Mouse (Mus musculus): Measurements from ENCODE around the gene Cpne6.

Gene Cpne6

DNA sequence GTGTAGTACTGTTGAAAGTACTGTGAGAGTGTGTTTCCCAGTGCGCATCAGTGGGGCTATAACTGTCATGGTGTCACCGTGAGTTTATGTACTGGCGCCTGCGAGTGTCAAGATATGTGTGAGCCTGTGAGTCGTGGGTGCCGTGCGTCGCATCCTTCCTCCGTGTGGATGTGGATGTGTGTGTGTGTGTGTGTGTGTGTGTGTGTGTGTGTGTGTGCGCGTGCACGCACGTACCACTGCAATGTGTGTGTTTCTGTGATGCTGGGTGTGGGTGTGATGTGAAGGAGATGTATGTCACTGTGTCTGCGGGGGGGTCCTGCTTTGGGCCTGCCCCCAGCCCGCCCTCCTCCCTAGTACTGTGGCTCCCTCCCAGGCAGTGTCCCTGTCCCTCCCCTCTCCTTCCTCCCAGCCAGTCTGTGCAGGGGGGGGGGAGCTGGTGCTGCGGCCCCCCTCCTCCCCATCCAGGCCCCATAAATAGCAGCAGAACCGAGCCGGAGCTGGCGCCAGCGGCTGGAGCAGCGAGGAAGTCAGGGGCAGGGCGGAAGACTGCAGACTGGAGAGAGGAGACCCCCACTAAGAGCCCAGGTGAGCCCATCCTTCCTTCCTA is at the start of gene Cpne6:
Gene Cpne6 (plus strand): TSS at position 321 of the 607 bp plus-strand sequence.
- no peak for DNase-seq (ENCODE audit: low read depth, low spot score)

DNA sequence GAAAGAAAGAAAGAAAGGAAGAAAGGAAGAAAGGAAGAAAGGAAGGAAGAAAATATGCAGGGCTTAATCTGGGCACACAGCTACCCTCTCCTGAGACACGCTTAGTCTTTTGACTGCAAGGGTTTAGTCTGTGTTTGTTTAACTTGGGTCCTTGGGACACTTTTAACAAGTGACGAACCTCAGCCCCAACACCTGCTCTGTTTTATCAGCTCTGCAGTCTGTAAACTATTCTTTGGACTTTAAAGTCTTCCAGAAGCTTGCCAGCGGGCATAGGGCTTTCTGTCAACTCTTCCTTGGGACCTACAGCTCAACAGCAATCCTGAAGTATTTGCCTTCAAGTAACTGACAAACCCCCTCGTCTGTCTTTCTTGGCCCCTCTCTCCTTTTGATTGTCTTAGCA is 48.5 kb upstream of the Cpne6 start:
- no peak for DNase-seq (ENCODE audit: low read depth, low spot score)

DNA sequence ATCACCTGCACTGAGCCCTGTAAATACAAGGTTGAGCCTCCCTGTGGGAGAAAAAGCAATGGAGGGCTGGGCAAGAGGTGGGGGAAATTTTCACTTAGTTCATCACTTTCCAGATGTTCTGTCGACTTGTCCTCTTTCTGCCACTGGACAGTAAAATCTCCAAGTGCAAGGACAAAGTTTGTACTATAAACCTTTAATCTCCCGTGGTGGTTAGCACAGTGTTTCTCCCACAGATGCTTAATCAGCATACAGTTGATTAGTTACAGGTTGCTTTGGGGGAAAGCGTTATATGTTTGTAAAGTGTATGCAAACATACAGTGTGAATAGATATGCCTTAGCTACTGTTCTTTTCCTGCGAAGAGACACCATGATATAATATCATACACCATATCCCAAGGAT is 43.8 kb upstream of the Cpne6 start:
- DNase-seq (ENCODE audit: low read depth, low spot score), result no peak

DNA sequence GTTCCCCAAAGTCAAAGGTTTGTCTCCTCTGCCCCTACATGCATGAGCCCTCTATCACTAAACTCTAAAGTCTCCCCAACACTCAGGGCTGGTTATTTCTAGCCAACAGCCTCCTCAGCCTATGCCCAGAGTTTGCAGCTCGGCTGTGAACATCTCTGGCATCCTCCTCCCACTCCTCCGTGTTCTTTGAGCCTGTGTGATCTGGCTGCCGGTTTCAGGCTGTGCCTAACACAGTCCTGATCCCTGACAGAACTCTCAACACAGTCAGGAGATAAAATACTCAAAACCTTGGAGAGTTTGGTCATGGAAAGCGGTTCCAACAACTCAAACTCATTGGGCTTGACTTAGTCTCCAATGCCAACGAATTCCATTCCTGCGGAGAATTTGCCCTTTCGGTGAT is 43.1 kb upstream of the Cpne6 start:
- DNase-seq (ENCODE audit: low read depth, low spot score), result no peak

DNA sequence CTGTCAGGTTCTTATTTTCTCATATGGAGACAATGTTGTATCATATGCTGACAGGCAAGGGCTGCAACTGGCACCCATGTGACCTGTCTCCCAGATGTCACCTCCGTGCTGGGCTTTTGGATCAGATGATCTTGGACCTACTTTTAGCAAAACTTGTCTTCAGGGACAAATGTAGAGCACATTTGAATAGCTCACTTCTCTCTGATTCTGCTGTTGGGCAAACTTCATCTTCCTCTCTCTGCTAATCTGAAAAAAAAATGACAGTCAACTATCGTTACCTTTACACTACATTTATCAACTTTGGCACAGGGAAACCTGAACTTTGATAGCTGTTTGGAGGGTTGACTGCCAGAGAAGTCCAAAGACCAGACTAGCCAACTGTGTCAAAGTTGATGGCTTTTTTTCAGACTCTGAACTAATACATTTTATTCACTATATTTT is 41.9 kb upstream of the Cpne6 start:
- DNase-seq (ENCODE audit: low read depth, low spot score), result no peak

DNA sequence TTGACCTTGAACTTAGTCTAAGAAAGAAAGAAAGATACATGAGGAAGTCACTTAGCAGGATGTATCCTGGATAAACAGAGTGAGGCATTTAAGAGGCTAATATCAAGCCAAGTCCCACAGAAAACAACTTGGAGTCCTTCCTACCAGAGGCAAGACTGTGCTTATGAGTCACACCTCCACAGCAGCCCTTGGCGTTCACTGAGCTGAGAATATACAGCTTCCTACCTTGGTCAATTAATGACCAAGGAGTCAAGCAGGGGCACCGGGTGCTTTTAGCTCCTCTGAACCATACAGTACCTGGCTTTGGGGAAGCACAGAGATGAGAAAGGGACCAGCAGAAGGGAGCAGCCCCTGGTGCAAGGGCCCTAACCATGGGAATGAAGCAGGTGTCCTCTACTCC is 41.2 kb upstream of the Cpne6 start:
- DNase-seq (ENCODE audit: low read depth, low spot score), result no peak

DNA sequence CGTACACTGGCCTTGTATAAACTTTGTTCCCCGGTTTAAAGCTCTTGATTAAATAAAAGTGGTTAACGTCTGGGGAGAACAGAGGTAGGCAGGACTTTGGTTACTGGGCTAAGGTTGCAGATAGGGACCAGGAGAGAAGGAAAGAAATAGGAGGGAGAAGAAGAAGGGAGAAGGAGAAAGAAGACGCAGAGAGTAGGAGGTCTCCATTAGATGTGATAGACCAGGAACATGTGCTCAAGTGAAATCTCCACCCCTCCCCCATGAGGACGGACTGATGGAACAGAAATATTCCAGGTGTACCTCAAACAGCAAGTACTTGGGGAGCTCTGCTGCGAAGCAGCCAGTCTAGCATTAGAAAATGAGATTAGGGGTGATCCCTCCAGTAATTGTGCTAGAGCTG is 40.4 kb upstream of the Cpne6 start:
- DNase-seq (ENCODE audit: low read depth, low spot score), result no peak

DNA sequence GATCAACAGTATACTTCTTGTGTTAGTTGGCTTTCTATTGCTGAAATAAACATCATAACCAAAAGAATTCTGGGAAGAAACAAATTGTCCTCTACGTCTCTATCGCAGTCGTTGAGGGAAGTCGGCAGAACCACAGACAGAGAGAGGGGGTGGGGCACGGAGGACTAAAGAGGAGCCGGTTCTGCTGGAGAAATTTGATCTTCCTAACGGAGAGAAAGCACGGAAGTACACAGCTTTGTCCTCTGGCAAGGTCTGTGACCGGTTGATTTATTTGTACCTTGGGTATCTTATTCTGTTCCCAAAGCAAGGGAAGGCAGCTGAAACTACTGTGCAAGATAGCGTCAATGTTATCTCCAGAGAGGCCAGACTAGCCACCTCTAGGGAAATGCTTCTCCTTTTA is 39.4 kb upstream of the Cpne6 start:
- peak; percentile 35 for DNase-seq (ENCODE audit: low read depth, low spot score)

DNA sequence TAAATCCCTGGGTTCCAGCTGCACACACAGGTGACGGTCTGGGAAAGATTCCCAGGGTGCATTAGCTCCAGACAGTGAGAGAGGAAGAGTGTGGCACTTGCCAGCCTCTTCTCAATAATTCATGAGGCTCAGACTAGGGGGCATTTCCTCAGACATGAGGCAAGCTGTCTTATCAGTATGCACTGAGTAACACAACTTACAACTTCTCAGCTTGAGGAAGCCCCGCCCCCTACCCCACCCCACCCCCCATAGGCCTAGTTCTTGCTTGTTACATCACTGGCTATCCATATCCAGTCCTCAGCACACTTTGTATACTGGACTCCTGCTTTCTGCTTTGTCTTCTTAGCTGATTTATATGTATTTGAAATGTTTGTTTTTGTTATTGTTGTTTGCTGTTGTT is 34.6 kb upstream of the Cpne6 start:
- no peak for DNase-seq (ENCODE audit: low read depth, low spot score)

DNA sequence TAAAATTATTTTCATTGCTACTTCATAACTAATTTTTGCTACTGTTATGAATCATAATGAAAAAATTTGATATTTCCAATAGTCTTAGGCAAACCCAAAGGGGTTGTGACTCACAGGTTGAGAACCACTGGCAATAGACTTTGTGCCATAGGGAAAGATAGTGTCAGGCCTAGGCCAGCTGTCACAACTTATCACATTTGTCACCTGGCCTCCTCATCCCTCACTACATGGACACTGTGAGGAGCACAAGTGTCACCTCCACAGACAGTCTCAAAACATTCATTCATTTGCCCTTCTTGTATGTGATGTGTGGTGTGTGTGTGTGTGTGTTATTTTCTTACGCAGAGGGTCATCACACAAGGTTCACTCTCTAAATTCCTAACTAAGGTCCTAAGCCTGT is 32.8 kb upstream of the Cpne6 start:
- no peak for DNase-seq (ENCODE audit: low read depth, low spot score)

DNA sequence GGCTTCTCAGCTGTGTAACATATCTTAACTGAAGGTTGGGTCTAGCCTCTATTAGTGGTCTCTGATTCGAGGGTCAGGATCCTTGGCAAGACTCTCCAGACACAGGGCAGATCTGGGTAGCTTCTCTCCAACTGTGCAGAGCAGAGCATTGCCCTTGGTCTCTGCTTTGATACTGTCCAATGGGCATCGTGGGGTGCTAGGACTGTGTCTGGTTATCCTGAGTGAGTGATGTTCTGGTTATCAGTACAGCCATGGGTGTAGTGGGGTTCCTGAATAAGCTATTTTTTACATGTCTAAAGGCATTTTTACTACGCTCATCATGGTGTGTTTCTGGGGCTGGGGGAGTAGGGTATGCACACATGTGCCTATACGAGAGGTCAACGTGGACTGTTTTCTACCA is 32.4 kb upstream of the Cpne6 start:
- no peak for DNase-seq (ENCODE audit: low read depth, low spot score)

DNA sequence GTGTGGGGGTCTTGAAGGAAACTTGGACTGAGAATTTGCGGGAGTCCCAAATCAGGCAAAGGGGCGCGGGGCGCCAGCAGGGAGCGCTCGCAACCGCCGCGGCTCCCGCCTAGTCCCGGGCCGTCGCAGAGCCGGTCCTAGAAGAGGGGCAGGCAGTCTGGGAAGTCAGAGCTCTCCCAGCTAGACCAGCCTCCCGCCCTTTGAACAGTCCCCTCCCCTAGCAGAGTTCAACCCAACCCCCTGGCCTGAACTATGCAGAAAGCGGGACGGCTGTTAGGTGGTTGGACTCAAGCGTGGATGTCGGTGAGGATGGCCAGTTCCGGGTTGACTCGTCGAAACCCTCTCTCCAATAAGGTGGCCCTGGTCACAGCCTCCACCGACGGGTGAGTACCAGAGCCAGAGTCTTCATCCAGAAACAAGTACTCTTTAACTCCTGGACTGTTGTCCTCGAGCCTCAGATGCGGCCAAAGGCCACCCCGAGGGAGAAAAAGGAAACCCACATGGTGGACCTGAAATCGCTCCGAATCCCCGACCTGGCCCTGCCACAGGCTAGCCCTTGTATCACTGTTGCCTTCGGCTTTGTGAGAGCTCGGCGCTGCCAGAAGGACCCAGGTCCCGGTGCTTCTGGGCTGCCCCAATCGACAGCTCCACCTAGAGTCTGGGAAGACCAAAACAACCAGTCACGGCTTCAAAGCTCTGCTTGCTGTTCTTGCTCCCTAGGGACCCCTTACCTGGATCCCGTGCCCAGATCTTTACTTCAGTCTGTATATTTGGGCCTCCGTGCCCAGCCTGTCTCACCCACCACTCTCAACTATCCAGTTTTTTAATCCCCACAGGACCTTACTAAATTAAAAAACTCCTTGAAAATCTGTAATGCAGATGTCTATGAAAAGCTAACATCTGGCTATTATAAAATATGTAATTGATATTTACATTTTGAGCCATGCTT is 31.3 kb upstream of the Cpne6 start, which contains the start of gene Dhrs4:
Gene Dhrs4 (plus strand): TSS at position 108 of the 949 bp plus-strand sequence.
- peak; percentile 92 for DNase-seq (ENCODE audit: low read depth, low spot score)

DNA sequence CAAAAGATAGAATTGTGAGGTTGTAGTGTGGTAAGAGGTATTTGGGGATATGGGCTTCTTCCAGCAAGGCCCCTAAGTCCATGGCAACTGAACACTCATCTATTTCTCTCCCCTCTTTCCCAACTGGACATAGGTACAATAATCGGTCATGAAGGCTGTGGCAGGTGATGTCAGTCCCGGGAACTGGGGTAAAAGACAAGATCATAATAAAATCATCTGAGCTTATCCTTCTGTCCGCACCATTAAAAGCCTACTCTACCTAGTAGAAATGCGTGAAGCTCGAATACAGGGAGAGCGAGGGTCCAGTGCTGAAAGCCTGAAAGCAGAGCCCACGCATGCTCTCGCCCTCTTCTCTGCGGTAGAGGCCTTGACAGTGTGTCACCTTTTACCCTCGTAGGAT is 30.6 kb upstream of the Cpne6 start:
- DNase-seq (ENCODE audit: low read depth, low spot score), result no peak

DNA sequence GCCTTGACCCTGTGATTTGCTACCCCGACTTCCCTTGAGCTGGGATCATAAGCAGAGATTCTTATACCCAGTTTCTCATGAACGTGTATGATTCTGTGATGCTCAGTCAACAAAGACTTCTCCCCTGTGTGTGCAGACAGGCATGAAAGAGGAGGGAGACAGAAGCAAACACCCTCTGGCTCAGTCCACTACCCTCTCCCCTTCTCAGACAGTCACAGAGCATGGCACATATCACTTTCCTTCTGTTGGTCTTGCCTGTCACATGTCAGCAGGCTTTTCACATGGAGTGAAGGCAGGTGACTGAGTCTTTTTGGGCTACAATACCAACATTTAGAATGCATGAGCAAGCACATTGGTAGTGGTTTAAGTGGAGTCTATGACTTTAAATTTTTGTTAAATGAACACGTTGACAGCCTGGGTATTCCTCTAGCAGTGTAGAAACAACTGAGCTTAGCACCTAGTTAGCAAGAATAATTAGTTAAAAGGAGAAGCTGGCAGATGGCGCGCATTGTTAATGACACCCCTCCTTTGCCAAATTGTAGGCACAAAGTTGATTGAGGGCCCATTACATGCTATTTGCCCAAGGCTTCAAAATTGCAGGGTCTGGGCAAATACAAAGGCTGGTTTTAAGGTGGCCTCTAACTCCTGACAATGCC is 25.7 kb upstream of the Cpne6 start:
- no peak for DNase-seq (ENCODE audit: low read depth, low spot score)

DNA sequence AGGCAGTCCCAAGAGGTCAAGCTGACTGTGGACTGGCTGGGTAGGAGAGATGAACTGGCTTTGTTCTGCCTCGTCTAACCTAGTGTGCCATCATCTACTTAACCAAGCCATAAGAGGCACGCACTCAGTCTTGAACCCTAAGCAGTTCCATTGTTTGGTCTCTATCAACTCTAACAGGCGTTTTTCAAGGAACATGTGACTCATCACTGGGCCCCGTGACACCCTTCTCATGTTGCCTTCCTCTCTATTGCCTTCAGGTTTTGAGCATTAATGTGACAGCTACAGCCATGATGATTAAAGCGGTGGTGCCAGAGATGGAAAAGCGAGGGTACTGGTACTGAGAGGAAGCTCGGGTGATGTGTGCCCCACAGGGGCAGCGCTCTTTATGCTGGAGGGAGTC is 23.4 kb upstream of the Cpne6 start:
- no peak for DNase-seq (ENCODE audit: low read depth, low spot score)

DNA sequence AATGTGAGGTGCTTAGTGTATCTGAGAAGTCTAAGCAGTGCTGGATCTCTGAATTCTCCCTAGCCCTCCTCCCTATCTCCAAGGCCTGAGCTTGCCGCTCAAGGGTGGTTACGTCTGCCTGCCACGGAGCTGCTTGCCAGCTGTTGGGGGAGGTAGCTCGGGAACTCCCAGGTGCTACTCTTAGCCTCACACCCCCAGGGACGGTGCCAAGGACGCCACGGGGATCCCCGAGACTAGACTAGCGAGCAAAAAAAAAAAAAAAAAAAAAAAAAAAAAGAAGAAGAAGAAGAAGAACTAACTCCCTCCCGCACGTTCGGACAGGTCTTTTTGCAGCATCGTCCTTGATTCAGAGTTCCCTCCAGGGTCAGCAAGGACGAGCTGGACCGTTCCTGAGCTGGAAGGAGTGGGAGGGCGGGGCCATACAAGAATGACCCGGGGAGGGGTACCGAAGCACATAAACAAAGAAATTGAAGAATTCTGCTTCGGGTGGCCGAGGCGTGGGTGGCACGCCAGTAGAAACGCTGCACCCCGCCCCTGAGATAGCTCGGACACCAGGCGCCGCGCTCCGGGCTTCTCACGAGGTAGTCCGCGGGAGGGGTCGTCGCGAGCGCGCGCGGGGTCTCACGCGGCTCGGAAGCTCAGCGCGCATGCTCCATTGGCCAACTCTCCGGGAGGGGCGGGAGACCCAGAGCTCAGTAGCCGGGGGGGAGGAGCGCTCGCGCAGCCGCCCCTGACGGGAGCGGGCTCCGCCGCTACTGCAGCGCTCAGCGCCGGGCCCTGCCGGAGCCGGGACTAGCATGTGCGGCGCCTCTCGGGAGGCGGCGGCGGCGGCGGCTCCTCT is 19.7 kb upstream of the Cpne6 start, which contains the start of gene Carmil3:
Gene Carmil3 (plus strand): TSS at position 291 of the 841 bp plus-strand sequence.
- peak; percentile 52 for DNase-seq (ENCODE audit: low read depth, low spot score)

DNA sequence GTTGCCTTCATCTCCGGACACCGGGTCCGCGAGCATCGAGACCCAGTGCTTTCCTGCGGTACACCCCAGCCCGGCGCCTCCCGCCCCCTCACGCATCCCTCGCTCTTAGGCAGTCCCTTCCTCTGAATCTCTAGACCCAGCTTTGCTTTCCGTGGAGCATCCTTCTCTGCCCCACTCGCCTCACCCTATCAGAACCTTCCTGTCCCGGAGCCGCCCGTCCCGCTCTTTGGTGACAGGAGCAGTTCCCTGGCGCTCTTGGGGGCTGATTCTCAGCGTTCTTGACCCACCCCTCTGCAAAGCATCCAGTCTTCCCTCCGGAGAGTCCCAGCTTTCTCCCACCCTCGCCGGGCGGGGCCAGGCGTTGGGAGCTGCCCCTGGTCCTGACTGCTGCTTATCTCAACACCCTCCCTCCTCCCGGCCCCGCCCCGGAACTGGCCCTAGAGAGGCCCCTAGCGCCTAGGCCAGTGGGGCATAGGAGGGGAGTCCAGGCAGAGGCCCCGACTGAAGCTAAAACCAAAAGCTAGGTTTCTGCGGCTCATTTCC is 18.9 kb upstream of the Cpne6 start:
- peak; percentile 87 for DNase-seq (ENCODE audit: low read depth, low spot score)

DNA sequence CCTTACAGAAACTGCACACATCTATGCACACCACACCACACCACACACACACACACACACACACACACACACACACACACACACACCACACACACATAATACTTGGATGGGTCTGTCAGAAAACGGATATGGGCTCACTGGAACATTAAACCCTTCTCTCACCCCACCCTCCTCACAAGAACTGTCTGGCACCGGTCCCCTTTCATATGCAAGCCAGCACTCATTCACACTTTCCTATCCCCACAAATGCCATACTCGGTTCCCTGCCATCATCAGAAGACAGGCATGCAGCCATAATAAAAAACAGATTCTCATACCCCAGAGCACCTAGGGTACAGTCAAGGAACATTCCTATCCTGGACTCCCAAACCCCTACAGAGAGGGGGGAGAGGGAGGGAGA is 18.1 kb upstream of the Cpne6 start:
- no peak for DNase-seq (ENCODE audit: low read depth, low spot score)

DNA sequence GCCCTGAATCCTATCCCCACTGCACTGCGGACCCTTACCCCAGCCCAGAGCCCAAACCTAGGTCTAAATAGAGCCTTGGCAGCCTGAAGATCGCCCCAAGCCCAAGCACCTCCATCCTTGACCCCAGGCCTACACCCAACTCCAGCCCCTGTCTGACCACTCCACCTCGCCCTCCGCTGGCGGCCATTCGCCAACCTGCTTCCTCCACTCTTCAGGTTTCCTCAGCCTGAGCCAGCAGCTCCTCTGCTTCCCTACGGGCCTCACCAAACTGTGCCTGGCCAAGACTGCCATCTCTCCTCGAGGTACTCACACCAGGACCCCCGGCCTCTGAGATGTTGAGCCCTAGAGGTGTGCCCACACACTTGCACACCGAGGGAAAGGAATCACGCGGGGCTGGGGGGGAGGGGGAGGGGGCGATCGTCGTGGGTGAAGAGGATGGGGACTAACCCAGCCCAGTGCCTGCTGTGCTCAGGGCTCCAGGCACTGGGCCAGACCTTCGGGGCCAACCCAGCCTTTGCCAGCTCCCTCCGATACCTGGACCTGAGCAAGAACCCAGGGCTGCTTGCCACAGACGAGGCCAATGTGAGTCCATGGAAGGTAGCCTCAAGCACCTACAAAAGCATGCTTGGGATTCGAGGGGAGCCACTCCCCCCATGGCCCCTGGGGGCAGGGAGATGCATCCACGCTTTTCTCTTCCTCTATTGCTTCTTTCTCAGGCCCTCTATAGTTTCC is 14.6 kb upstream of the Cpne6 start:
- DNase-seq (ENCODE audit: low read depth, low spot score), result no peak

DNA sequence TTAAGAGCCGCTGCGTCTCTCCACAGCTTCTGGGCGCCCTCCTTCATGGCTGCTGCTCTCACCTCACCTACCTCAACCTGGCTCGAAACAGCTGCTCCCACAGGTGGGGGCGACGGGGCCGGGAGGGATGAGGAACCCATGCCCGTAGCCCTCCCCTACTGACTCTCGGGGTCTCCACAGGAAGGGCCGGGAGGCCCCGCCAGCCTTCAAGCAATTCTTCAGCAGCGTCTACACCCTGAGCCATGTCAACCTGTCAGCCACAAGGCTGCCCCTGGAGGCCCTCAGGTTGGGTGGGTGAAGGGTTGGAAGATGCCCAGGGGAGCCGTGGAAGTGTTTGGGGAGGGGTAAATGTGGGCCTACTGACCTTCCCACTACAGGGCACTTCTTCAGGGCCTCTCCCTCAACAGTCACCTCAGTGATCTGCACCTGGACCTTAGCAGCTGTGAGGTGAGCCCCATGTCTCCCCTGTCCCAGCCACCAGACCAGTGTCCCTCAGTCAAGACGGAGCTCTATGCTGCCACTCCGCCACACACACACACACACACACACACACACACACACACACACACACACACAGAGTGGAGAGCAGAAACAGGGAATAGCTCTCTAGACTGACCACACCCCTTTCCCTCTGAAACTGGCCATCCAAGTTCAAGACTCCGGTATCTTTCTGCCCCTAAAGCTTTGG is 13.3 kb upstream of the Cpne6 start:
- no peak for DNase-seq (ENCODE audit: low read depth, low spot score)

Data from R1 (cell line).